Mouse (Mus musculus) G1E (cell line): ENCODE measurements around the gene Cdc42bpb. TPM values are rescaled to one million over a fixed set of nuclear protein-coding genes. Genes with fewer than 3 reads are reported as not detected.

ENCODE experiments used
- ATAC-seq: 2 replicates; pipeline ENCODE4 v1.8.0; 2016; ENCODE audit warnings: mild to moderate bottlenecking; ENCODE audit not compliant: insufficient number of reproducible peaks, poor library complexity, low FRiP score, severe bottlenecking; ENCODE audit errors: extremely low read depth
- DNase-seq: peaks from one replicate; pipeline ENCODE4 v3.0.0; 2012; ENCODE audit warnings: low spot score
- H3K27me3 ChIP-seq: 2 replicates; pipeline ENCODE4 v1.6.1; 2012; ENCODE audit warnings: mild to moderate bottlenecking, low read length, inconsistent platforms; ENCODE audit not compliant: insufficient read depth
- H3K36me3 ChIP-seq: replicated peaks from 2 replicates; pipeline ENCODE3; 2012; ENCODE audit warnings: mild to moderate bottlenecking, inconsistent platforms
- H3K4me1 ChIP-seq: 2 replicates; pipeline ENCODE4 v1.6.1; 2012; ENCODE audit warnings: low read depth, low read length, inconsistent platforms, mixed read lengths; ENCODE audit not compliant: insufficient read depth
- H3K4me3 ChIP-seq: 2 replicates; pipeline ENCODE4 v1.5.1; 2012; ENCODE audit warnings: low read depth, mild to moderate bottlenecking, inconsistent platforms, low read length, moderate library complexity, mixed read lengths
- H3K9me3 ChIP-seq: replicated peaks from 2 replicates; pipeline ENCODE4 v1.6.1; 2012; ENCODE audit warnings: inconsistent platforms
- CTCF ChIP-seq: IDR thresholded peaks from 2 replicates; pipeline ENCODE4 v1.5.1; 2012; ENCODE audit warnings: low read depth, low read length, inconsistent platforms, mixed read lengths
- GATA1 ChIP-seq: IDR thresholded peaks from 2 replicates; pipeline ENCODE4 v1.6.1; 2012; ENCODE audit warnings: borderline replicate concordance, low read length, inconsistent platforms, mixed read lengths
- GATA2 ChIP-seq: IDR thresholded peaks from 2 replicates; pipeline ENCODE4 v1.6.1; 2012; ENCODE audit warnings: low read depth, low read length, inconsistent platforms, borderline replicate concordance
- POLR2AphosphoS5 ChIP-seq: IDR thresholded peaks from 2 replicates; pipeline ENCODE4 v1.6.1; 2012; ENCODE audit warnings: low read depth, low read length, inconsistent platforms; ENCODE audit not compliant: insufficient replicate concordance
- TAL1 ChIP-seq: conservative IDR thresholded peaks from 2 replicates; pipeline ENCODE4 v1.6.1; 2012; ENCODE audit warnings: low read depth, low read length, inconsistent platforms, mixed read lengths
- polyA plus RNA-seq: library from polyadenylated mRNA; stranded (reverse); fragments of >175 nt; gene quantifications from 2 replicates; pipeline ENCODE4 v1.2.3, GENCODE M21; 2012
- total RNA-seq, 2 experiments: library from RNA; stranded (forward) in 1 of 2; stranded (reverse) in 1 of 2; fragments of 200-1000 nt in 1 of 2; fragments of >200 nt in 1 of 2; fragmentation: Nextera tagmentation in 1 of 2; gene quantifications; 2 replicates each; pipeline ENCODE4 v1.2.3; 2014 to 2017

Gene Cdc42bpb
- total and polyA plus RNA-seq, 3 experiments = not detected

GRCm38 (mm10) chr12:111314273-111314672, 63.2 kb downstream of the Cdc42bpb start:
- Histone ChIP-seq H3K9me3 (no peaks in the 10 kb centered on the region), H3K36me3 (no peaks in the 10 kb centered on the region), H3K27me3 (peaks cover 35% of the 10 kb centered on the region), H3K4me3 (no peak overlapping the region), H3K4me1 (no peaks in the 10 kb centered on the region)
- TF ChIP-seq CTCF = no peak
- TF ChIP-seq POLR2AphosphoS5 = no peak
- ATAC-seq = no peak
- DNase-seq = no peak

DNA sequence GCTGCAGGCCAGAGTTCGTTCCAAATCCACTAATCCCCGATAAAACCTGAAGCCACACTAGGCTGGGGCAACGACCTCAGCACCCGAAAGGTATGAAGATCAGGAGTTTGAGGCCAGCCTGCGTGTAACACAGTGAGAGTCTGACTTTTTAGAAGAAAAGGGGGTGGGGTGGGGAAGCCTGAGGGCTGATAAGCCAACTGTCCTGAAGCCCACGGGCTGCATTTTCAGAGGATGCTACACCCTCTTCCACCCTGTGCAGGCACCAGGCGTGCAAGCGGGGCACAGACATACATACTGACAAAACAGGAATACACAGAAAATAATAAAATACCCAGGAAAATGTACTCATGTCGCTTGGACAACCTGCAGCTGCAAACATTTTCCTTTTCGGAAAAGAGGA, 65.7 kb downstream of the Cdc42bpb start:
- peaks cover 40% of the 10 kb centered on the region for H3K27me3 ChIP-seq
- H3K9me3 ChIP-seq = no peaks in the 10 kb centered on the region
- TF ChIP-seq POLR2AphosphoS5 (no peak), CTCF (no peak), TAL1 (no peak), GATA2 (no peak), GATA1 (no peak)
- H3K4me1 ChIP-seq = no peaks in the 10 kb centered on the region
- no peak for DNase-seq
- no peak for ATAC-seq
- H3K4me3 ChIP-seq = no peak overlapping the region
- no peaks in the 10 kb centered on the region for H3K36me3 ChIP-seq

- ATAC-seq = no peak
- TF ChIP-seq TAL1 = no peak
- TF ChIP-seq GATA2 = no peak
- TF ChIP-seq POLR2AphosphoS5 = no peak
- Histone ChIP-seq H3K4me1 (no peaks in the 10 kb centered on the region), H3K36me3 (no peaks in the 10 kb centered on the region), H3K9me3 (no peaks in the 10 kb centered on the region), H3K4me3 (no peak overlapping the region), H3K27me3 (peaks cover 52% of the 10 kb centered on the region)
- DNase-seq = no peak
Observed at GRCm38 (mm10) chr12:111309931-111310330, 67.6 kb downstream of the Cdc42bpb start.

GRCm38 (mm10) chr12:111309256-111309655, 68.3 kb downstream of the Cdc42bpb start:
- no peak for TF ChIP-seq POLR2AphosphoS5
- TF ChIP-seq GATA1 = no peak
- TF ChIP-seq TAL1 = no peak
- no peak for TF ChIP-seq CTCF
- TF ChIP-seq GATA2 = no peak
- ATAC-seq = no peak
- Histone ChIP-seq H3K4me3 (no peak overlapping the region), H3K9me3 (no peaks in the 10 kb centered on the region), H3K36me3 (no peaks in the 10 kb centered on the region), H3K27me3 (peaks cover 55% of the 10 kb centered on the region), H3K4me1 (no peaks in the 10 kb centered on the region)
- no peak for DNase-seq

GRCm38 (mm10) chr12:111306821-111307220, 70.7 kb downstream of the Cdc42bpb start:
- ATAC-seq (no peak), DNase-seq (no peak)
- H3K4me1 ChIP-seq = peaks cover 1% of the 10 kb centered on the region; the same call in 1 of the 2 replicates
- H3K9me3 ChIP-seq = no peaks in the 10 kb centered on the region
- no peak overlapping the region for H3K4me3 ChIP-seq
- H3K36me3 ChIP-seq = no peaks in the 10 kb centered on the region
- no peak for TF ChIP-seq TAL1
- TF ChIP-seq GATA1 = no peak
- H3K27me3 ChIP-seq = peaks cover 47% of the 10 kb centered on the region

DNA sequence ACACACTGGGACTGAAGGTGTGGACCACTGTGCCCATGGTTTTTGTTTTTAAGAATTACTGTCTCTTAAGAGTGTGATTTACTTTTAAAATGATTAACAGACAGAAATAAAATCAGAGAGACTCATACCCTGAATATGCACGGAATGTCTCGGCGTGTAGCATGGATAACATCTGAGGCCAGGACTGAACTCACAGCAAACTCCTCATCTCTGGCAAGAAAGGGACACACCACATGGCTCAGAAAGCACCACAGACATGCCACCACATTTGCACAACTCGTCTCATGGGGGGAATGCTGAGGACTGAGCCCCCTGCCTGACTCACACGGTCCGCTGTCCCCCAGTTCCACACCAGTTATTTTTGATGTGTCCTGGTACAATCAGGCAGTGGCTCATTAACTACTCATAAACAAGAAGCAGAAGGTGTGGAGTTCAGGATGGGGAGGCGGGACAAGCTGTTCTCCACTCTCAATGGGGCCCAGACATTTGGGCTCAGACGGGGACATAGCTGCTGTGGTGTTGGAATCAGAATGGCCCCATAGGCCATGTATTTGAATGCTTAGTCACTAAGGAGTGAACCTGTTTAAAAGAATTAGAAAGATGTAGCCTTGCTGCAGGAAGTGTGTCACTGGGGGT, 73.7 kb downstream of the Cdc42bpb start:
- TF ChIP-seq POLR2AphosphoS5 (no peak), CTCF (no peak), GATA2 (no peak), TAL1 (no peak), GATA1 (no peak)
- Histone ChIP-seq H3K27me3 (peaks cover 35% of the 10 kb centered on the region; the same call in 1 of the 2 replicates), H3K4me3 (no peak overlapping the region), H3K4me1 (peaks cover 6% of the 10 kb centered on the region), H3K9me3 (no peaks in the 10 kb centered on the region), H3K36me3 (no peaks in the 10 kb centered on the region)
- DNase-seq (no peak), ATAC-seq (no peak)

- no peak overlapping the region for H3K4me3 ChIP-seq
- H3K4me1 ChIP-seq = peaks cover 6% of the 10 kb centered on the region
- no peak for DNase-seq
- H3K36me3 ChIP-seq = no peaks in the 10 kb centered on the region
- peaks cover 37% of the 10 kb centered on the region; the same call in 1 of the 2 replicates for H3K27me3 ChIP-seq
- no peaks in the 10 kb centered on the region for H3K9me3 ChIP-seq
- no peak for TF ChIP-seq POLR2AphosphoS5
- TF ChIP-seq GATA2 = no peak
- TF ChIP-seq TAL1 = no peak
- TF ChIP-seq CTCF = no peak
- no peak for TF ChIP-seq GATA1
- no peak for ATAC-seq
Observed at GRCm38 (mm10) chr12:111302018-111302345, 75.5 kb downstream of the Cdc42bpb start.
